Mouse (Mus musculus) telencephalon, adult 2 months (tissue): ENCODE measurements around the gene Copa.
A peak's percentile ranks its signal among the peaks of the same experiment; 100 is the strongest.

Experiments
- DNase-seq: peaks from one replicate; pipeline ENCODE4 v3.0.0-alpha.2; 2011; ENCODE audit warnings: low read depth, low spot score

Gene Copa

DNA sequence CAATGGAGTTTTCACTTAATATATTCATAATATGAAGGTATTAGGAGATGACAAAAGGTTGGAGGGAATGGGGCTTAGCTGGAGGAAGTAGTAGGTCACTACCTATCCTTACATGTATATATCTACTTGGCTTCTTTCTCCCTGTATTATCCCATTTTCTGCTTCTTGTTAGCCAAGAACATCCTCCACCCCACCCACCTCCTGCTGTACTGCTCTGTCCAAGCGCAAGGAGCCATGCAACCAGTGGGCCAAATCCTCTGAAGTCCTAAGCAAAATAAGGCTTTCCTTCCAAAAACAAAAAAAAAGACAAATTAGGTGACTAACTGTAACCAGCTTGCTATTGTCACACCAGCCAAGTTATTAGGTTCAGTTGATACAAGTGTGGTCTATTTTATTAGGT is 58.5 kb downstream of the Copa start:
- DNase-seq = no peak

- DNase-seq = no peak
These were observed 59.2 kb downstream of the Copa start for GRCm38 (mm10) chr1:172141529-172141928.

GRCm38 (mm10) chr1:172143570-172143969 is 61.2 kb downstream of the Copa start:
- DNase-seq = peak; percentile 61

- peak; percentile 92 for DNase-seq
These were observed 65.5 kb downstream of the Copa start, which contains the start of gene Dcaf8 for GRCm38 (mm10) chr1:172147835-172148278. Gene Dcaf8, plus strand, starts transcription at chr1:172148084.

GRCm38 (mm10) chr1:172148279-172148954 is 66.1 kb downstream of the Copa start:
- no peak for DNase-seq

GRCm38 (mm10) chr1:172148955-172149815 is 66.9 kb downstream of the Copa start:
- DNase-seq = no peak

- no peak for DNase-seq
These were observed 72.2 kb downstream of the Copa start for GRCm38 (mm10) chr1:172154536-172154935.

DNA sequence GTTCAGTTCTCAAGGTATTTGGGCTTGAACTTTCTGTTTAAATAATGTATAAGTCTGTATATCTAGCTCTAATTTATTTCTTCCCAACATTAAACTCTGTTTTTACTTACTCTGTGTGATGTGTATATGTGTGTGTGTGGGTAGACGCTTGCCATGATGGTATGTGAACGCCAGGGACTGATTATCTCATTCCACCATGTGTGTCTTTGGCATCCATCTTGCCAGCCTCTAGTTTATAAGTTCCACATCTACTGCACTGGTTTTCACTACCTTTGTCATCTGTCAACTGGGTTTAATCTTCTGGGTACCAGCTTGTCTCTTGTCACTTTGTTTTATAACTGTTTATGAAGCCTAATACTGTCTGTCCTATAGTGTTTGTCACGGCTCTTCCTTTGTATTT is 73.2 kb downstream of the Copa start:
- no peak for DNase-seq

GRCm38 (mm10) chr1:172159970-172160369 is 77.6 kb downstream of the Copa start:
- no peak for DNase-seq

- DNase-seq = no peak
These were observed 78.2 kb downstream of the Copa start for GRCm38 (mm10) chr1:172160508-172160907.

DNA sequence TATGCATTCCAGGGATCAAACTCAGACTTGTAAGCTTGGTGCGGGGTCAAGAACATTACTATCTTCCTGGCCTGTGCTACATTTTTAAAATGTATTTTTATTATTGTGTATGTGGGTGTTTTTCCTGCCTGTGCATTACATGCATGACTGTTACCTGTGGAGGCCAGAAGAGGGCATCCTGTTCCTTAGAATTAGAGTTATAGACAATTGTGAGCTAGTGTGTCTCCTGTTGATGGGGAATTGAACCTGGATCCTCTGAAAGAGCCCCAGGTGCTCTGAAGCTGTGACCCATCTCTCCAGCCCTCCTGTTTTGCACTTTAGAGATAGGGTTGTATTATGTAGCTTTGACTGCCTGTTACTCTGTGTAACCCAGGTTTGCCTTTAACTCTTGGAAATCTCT is 79.7 kb downstream of the Copa start:
- DNase-seq = no peak

GRCm38 (mm10) chr1:172162959-172163358 is 80.6 kb downstream of the Copa start:
- no peak for DNase-seq

DNA sequence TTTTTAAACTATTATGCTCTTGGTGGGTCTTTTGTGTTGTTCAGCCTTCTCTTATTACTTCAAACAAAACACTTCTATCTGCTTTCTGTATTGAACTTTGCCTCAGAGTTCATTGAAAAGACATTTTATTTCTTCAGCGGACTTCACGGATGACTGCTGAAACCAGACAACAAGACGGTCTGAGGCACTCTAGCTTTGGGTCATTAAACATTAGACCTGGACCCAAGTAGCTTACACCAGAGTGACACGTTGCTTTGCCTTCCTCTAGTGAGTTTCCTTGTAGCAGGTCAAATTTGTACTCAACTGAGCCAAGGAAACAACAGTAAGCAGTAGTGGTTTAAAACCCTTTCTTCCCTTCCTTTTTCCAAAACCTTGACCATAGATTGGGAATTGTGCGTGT is 85.6 kb downstream of the Copa start:
- no peak for DNase-seq

GRCm38 (mm10) chr1:172169809-172170208 is 87.5 kb downstream of the Copa start:
- no peak for DNase-seq
